Mouse (Mus musculus) hindbrain, embryonic 13.5 days (tissue): ENCODE results near the gene Znhit1. TPM values are rescaled to one million over a fixed set of nuclear protein-coding genes. Genes with fewer than 3 reads are reported as not detected.

Experiments used
- ATAC-seq: fragments of 200-750 bp; cut with Nextera tagmentation; 2 replicates; pipeline ENCODE4 v1.8.0; 2017; ENCODE audit warnings: moderate TSS enrichment; ENCODE audit not compliant: low FRiP score
- H3K27ac ChIP-seq: fragments of 300-500 bp; sonication (generic); 2 replicates; pipeline ENCODE4 v1.5.1; 2015; ENCODE audit warnings: inconsistent platforms, mild to moderate bottlenecking, moderate library complexity
- H3K27me3 ChIP-seq: fragments of 300-500 bp; sonication (generic); 2 replicates; pipeline ENCODE4 v1.6.1; 2015; ENCODE audit warnings: mild to moderate bottlenecking, inconsistent platforms
- H3K36me3 ChIP-seq: fragments of 300-500 bp; sonication (generic); 2 replicates; pipeline ENCODE4 v1.6.1; 2015; ENCODE audit warnings: mild to moderate bottlenecking, inconsistent platforms
- H3K4me1 ChIP-seq: fragments of 300-500 bp; sonication (generic); replicated peaks from 2 replicates; pipeline ENCODE4 v1.6.1; 2015; ENCODE audit warnings: inconsistent platforms
- H3K4me2 ChIP-seq: fragments of 300-500 bp; sonication (generic); 2 replicates; pipeline ENCODE4 v1.6.1; 2015; ENCODE audit warnings: inconsistent platforms, mild to moderate bottlenecking, moderate library complexity
- H3K4me3 ChIP-seq: fragments of 300-500 bp; sonication (generic); 2 replicates; pipeline ENCODE4 v1.5.1; 2015; ENCODE audit warnings: mild to moderate bottlenecking, inconsistent platforms
- H3K9ac ChIP-seq: fragments of 300-500 bp; sonication (generic); 2 replicates; pipeline ENCODE4 v1.6.1; 2015; ENCODE audit warnings: mild to moderate bottlenecking, inconsistent platforms
- H3K9me3 ChIP-seq: fragments of 300-500 bp; sonication (generic); 2 replicates; pipeline ENCODE4 v1.6.1; 2016; ENCODE audit warnings: inconsistent platforms
- WGBS: fragments of 180-500 bp; shearing (Covaris S2); methylation state at CpG from one replicate; pipeline ENCODE4 v1.1.7; 2015; 5-methylcytosine and 5-hydroxymethylcytosine counted together
- polyA plus RNA-seq: library from polyadenylated mRNA; unstranded; fragments of >200 nt; fragmentation: Nextera tagmentation; extraction: Ambion mirVana; gene quantifications from 2 replicates; pipeline ENCODE4 v1.2.1, GENCODE M21; 2015

Gene Znhit1
- 107 and 109 TPM in 2 replicates for polyA plus RNA-seq

- peak within 1 kb of the TSS; percentile 93 for H3K4me2 ChIP-seq
- 5% methylated on average over 12 of the region's 12 CpGs for WGBS
- H3K4me1 ChIP-seq = peaks cover 30% of the 10 kb centered on the region
- peak within 1 kb of the TSS; percentile 98 for H3K9ac ChIP-seq
- no peaks in the 10 kb centered on the region for H3K27me3 ChIP-seq
- H3K4me3 ChIP-seq = peak within 1 kb of the TSS; percentile 90
- peaks cover 59% of the 10 kb centered on the region for H3K36me3 ChIP-seq
- H3K9me3 ChIP-seq = no peaks in the 10 kb centered on the region
- H3K27ac ChIP-seq = peak within 1 kb of the TSS; percentile 96
- ATAC-seq = 0 out of 2 replicates have a peak, but pooled peaks have one; percentile 7
Measured at GRCm38 (mm10) chr5:136987934-136988271, at the start of gene Znhit1. TSS of gene Znhit1 (minus strand) at chr5:136988021.

- Histone ChIP-seq H3K9ac (no peak overlapping the region), H3K4me2 (no peak overlapping the region), H3K36me3 (peaks cover 59% of the 10 kb centered on the region), H3K27me3 (peaks cover 35% of the 10 kb centered on the region), H3K9me3 (no peaks in the 10 kb centered on the region), H3K4me3 (no peak overlapping the region), H3K27ac (no peak overlapping the region), H3K4me1 (peaks cover 17% of the 10 kb centered on the region)
- 87% methylated on average over 13 of the region's 13 CpGs for WGBS
- ATAC-seq = no peak
Measured at GRCm38 (mm10) chr5:137036211-137036610, 48.4 kb upstream of the Znhit1 start.

GRCm38 (mm10) chr5:137032641-137033074 lies 44.8 kb upstream of the Znhit1 start:
- H3K36me3 ChIP-seq = peaks cover 27% of the 10 kb centered on the region
- no peaks in the 10 kb centered on the region for H3K9me3 ChIP-seq
- peak overlapping the region; percentile 23; the same call in 1 of the 2 replicates for H3K27ac ChIP-seq
- ATAC-seq = peak; percentile 63
- under 1% methylated on average over 48 of the region's 49 CpGs for WGBS
- peaks cover 42% of the 10 kb centered on the region for H3K4me1 ChIP-seq
- H3K4me3 ChIP-seq = peak overlapping the region; percentile 54
- H3K27me3 ChIP-seq = peaks cover 67% of the 10 kb centered on the region
- H3K4me2 ChIP-seq = peak overlapping the region; percentile 99
- peak overlapping the region; percentile 76 for H3K9ac ChIP-seq

- Histone ChIP-seq H3K9me3 (no peaks in the 10 kb centered on the region), H3K27me3 (peaks cover 73% of the 10 kb centered on the region), H3K9ac (peak overlapping the region; percentile 76), H3K36me3 (peaks cover 20% of the 10 kb centered on the region), H3K4me2 (peak overlapping the region; percentile 99), H3K27ac (0 out of 2 replicates have a peak overlapping the region, but pooled peaks have one; percentile 23), H3K4me1 (peaks cover 42% of the 10 kb centered on the region), H3K4me3 (peak overlapping the region; percentile 54)
- WGBS = under 1% methylated on average over 33 of the region's 33 CpGs
- ATAC-seq = peak; percentile 8; the same call in 1 of the 2 replicates
Measured at GRCm38 (mm10) chr5:137032033-137032421, 44.2 kb upstream of the Znhit1 start.

- Histone ChIP-seq H3K4me2 (peak overlapping the region; percentile 99), H3K9ac (peak overlapping the region; percentile 76), H3K9me3 (no peaks in the 10 kb centered on the region), H3K27me3 (peaks cover 80% of the 10 kb centered on the region), H3K4me1 (peaks cover 42% of the 10 kb centered on the region), H3K27ac (no peak overlapping the region), H3K36me3 (peaks cover 14% of the 10 kb centered on the region), H3K4me3 (peak overlapping the region; percentile 54)
- no peak for ATAC-seq
- WGBS = 2% methylated on average over 78 of the region's 78 CpGs
Measured at GRCm38 (mm10) chr5:137031076-137032032, 43.5 kb upstream of the Znhit1 start.

- ATAC-seq = no peak
- Histone ChIP-seq H3K36me3 (peaks cover 4% of the 10 kb centered on the region), H3K9ac (peak overlapping the region; percentile 76), H3K9me3 (no peaks in the 10 kb centered on the region), H3K27me3 (peaks cover 82% of the 10 kb centered on the region), H3K27ac (no peak overlapping the region), H3K4me2 (peak overlapping the region; percentile 99), H3K4me1 (peaks cover 44% of the 10 kb centered on the region), H3K4me3 (peak overlapping the region; percentile 54)
- WGBS = 12% methylated on average over 22 of the region's 22 CpGs
Measured at GRCm38 (mm10) chr5:137030416-137030810, 42.6 kb upstream of the Znhit1 start.

- Histone ChIP-seq H3K27ac (peak overlapping the region; percentile 13; the same call in 1 of the 2 replicates), H3K27me3 (peaks cover 83% of the 10 kb centered on the region)
- under 1% methylated on average over 52 of the region's 52 CpGs for WGBS
Measured at GRCm38 (mm10) chr5:137029643-137030415, 42.0 kb upstream of the Znhit1 start.

GRCm38 (mm10) chr5:137029273-137029585 lies 41.4 kb upstream of the Znhit1 start:
- Histone ChIP-seq H3K9ac (peak overlapping the region; percentile 71), H3K27me3 (peaks cover 84% of the 10 kb centered on the region), H3K9me3 (no peaks in the 10 kb centered on the region), H3K27ac (no peak overlapping the region), H3K36me3 (no peaks in the 10 kb centered on the region), H3K4me2 (peak overlapping the region; percentile 99), H3K4me3 (peak overlapping the region; percentile 54), H3K4me1 (peaks cover 53% of the 10 kb centered on the region)
- ATAC-seq = 0 out of 2 replicates have a peak, but pooled peaks have one; percentile 1
- WGBS = 2% methylated on average over 8 of the region's 8 CpGs

More at GRCm38 (mm10) chr5:137029643-137030415, 42.0 kb upstream of the Znhit1 start:
- H3K4me1 ChIP-seq = peaks cover 50% of the 10 kb centered on the region
- peak overlapping the region; percentile 54 for H3K4me3 ChIP-seq
- H3K9me3 ChIP-seq = no peaks in the 10 kb centered on the region
- peak overlapping the region; percentile 76 for H3K9ac ChIP-seq
- peak overlapping the region; percentile 99 for H3K4me2 ChIP-seq
- ATAC-seq = peak; percentile 83
- no peaks in the 10 kb centered on the region for H3K36me3 ChIP-seq

GRCm38 (mm10) chr5:137028561-137029272 lies 40.9 kb upstream of the Znhit1 start:
- peak overlapping the region; percentile 71 for H3K9ac ChIP-seq
- no peaks in the 10 kb centered on the region for H3K36me3 ChIP-seq
- no peak for ATAC-seq
- H3K4me1 ChIP-seq = peaks cover 53% of the 10 kb centered on the region
- H3K27ac ChIP-seq = no peak overlapping the region
- no peaks in the 10 kb centered on the region for H3K9me3 ChIP-seq
- H3K27me3 ChIP-seq = peaks cover 84% of the 10 kb centered on the region
- 3% methylated on average over 28 of the region's 29 CpGs for WGBS
- peak overlapping the region; percentile 99 for H3K4me2 ChIP-seq
- peak overlapping the region; percentile 54 for H3K4me3 ChIP-seq

- H3K9ac ChIP-seq = no peak within 1 kb of the TSS
- no peaks in the 10 kb centered on the region for H3K36me3 ChIP-seq
- H3K4me1 ChIP-seq = peaks cover 35% of the 10 kb centered on the region
- peak within 1 kb of the TSS; percentile 47 for H3K4me2 ChIP-seq
- peaks cover 80% of the 10 kb centered on the region for H3K27me3 ChIP-seq
- no peak for ATAC-seq
- no peak within 1 kb of the TSS for H3K27ac ChIP-seq
- 26% methylated on average over 4 of the region's 4 CpGs for WGBS
- H3K4me3 ChIP-seq = peak within 1 kb of the TSS; percentile 27
- no peaks in the 10 kb centered on the region for H3K9me3 ChIP-seq
Measured at GRCm38 (mm10) chr5:137026092-137026491, 38.3 kb upstream of the Znhit1 start, which contains the start of gene Vgf. TSS of gene Vgf (plus strand) at chr5:137026392.

- Histone ChIP-seq H3K9ac (no peak overlapping the region), H3K4me2 (peak overlapping the region; percentile 47), H3K4me1 (peaks cover 25% of the 10 kb centered on the region), H3K27me3 (peaks cover 72% of the 10 kb centered on the region), H3K36me3 (no peaks in the 10 kb centered on the region), H3K9me3 (no peaks in the 10 kb centered on the region), H3K27ac (no peak overlapping the region), H3K4me3 (peak overlapping the region; percentile 27)
- no peak for ATAC-seq
- WGBS = 0% methylated on average over 23 of the region's 23 CpGs
Measured at GRCm38 (mm10) chr5:137025132-137025531, 37.3 kb upstream of the Znhit1 start.
